Mouse (Mus musculus): ENCODE data around the gene Vgll4.

DNA sequence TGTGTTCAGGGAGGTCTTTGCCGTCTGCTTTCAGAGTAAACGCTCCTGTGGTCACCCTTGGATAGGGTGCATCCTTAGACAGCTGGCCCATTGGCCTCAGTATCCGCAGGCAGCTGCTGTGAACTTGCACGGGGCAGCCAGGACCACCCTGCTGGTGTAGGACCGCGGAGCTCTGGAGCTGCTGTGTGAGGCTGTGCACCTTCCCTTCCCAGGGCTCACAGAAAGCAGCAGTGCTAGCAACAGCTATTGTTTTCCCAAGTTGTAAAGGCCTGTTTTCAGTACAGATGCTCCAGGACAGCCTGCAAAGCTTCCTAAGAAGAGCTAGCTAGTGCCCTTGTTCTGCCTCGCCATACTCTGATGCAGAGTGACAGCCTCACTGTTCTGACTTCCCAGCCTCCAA is 118.1 kb downstream of the Vgll4 start:
- TF ChIP-seq EP300 (IDR thresholded peaks at IDR 0.05; ENCODE audit: low read depth) (no peak), CTCF (IDR thresholded peaks at IDR 0.05; ENCODE audit: low read depth) (no peak)

Measured in liver, embryonic 14.5 days (tissue).